Mouse (Mus musculus): Measurements from ENCODE around the gene Hspe1. TPM values are rescaled to one million over a fixed set of nuclear protein-coding genes. Genes with fewer than 3 reads are reported as not detected.
"Not testable (repeated sequence)": the region's sequence is repeated elsewhere in the genome, so short reads cannot be mapped to it uniquely, and the experiment has no call there.

Gene Hspe1
- total and polyA plus RNA-seq, 2 experiments: 29.5 to 259 TPM

- TF ChIP-seq POLR2A (IDR thresholded peaks at IDR 0.05; ENCODE audit: extremely low read depth, insufficient read depth, low read length) (no peak), CTCF (IDR thresholded peaks at IDR 0.05; ENCODE audit: low read depth, low read length) (no peak)
- Histone ChIP-seq H3K27me3 (ENCODE audit: control insufficient read depth, insufficient read depth, low read length) (no peaks in the 10 kb centered on the region), H3K79me2 (ENCODE audit: control insufficient read depth, insufficient read depth, low read length) (peaks cover 38% of the 10 kb centered on the region), H3K4me1 (ENCODE audit: control insufficient read depth, insufficient read depth, low read length) (peaks cover 36% of the 10 kb centered on the region), H3K9ac (ENCODE audit: low read depth, low read length) (no peak overlapping the region), H3K36me3 (ENCODE audit: control insufficient read depth, insufficient read depth, low read length) (peaks cover 19% of the 10 kb centered on the region), H3K4me3 (ENCODE audit: insufficient read depth, low read depth, low read length) (no peak overlapping the region), H3K27ac (replicated peaks; ENCODE audit: insufficient read depth, low read depth, low read length) (no peak overlapping the region)
- no peak for DNase-seq (ENCODE audit: extremely low read depth, low read depth, low spot score)
- 77% methylated on average over 5 of the region's 5 CpGs for WGBS
Observed at GRCm38 (mm10) chr1:55055322-55056115, 32.4 kb upstream of the Hspe1 start.

GRCm38 (mm10) chr1:55058383-55058782 is 29.5 kb upstream of the Hspe1 start:
- H3K27ac ChIP-seq (replicated peaks; ENCODE audit: insufficient read depth, low read depth, low read length); H3K4me3 ChIP-seq (ENCODE audit: insufficient read depth, low read depth, low read length); H3K27me3 ChIP-seq (ENCODE audit: control insufficient read depth, insufficient read depth, low read length); DNase-seq (ENCODE audit: extremely low read depth, low read depth, low spot score); H3K9ac ChIP-seq (ENCODE audit: low read depth, low read length): not testable (repeated sequence)
- H3K79me2 ChIP-seq (ENCODE audit: control insufficient read depth, insufficient read depth, low read length): peaks cover 52% of the 10 kb centered on the region
- H3K4me1 ChIP-seq (ENCODE audit: control insufficient read depth, insufficient read depth, low read length): peaks cover 34% of the 10 kb centered on the region
- 86% methylated on average over 2 of the region's 3 CpGs for WGBS
- H3K36me3 ChIP-seq (ENCODE audit: control insufficient read depth, insufficient read depth, low read length): peaks cover 42% of the 10 kb centered on the region

- H3K4me1 ChIP-seq (ENCODE audit: control insufficient read depth, insufficient read depth, low read length): peaks cover 24% of the 10 kb centered on the region
- 92% methylated on average over 5 of the region's 5 CpGs for WGBS
- peaks cover 55% of the 10 kb centered on the region for H3K36me3 ChIP-seq (ENCODE audit: control insufficient read depth, insufficient read depth, low read length)
- H3K79me2 ChIP-seq (ENCODE audit: control insufficient read depth, insufficient read depth, low read length): peaks cover 34% of the 10 kb centered on the region
- H3K27ac ChIP-seq (replicated peaks; ENCODE audit: insufficient read depth, low read depth, low read length): no peak overlapping the region
- no peak overlapping the region for H3K9ac ChIP-seq (ENCODE audit: low read depth, low read length)
- no peak for TF ChIP-seq CTCF (IDR thresholded peaks at IDR 0.05; ENCODE audit: low read depth, low read length)
- no peak for TF ChIP-seq POLR2A (IDR thresholded peaks at IDR 0.05; ENCODE audit: extremely low read depth, insufficient read depth, low read length)
- DNase-seq (ENCODE audit: extremely low read depth, low read depth, low spot score): no peak
- H3K4me3 ChIP-seq (ENCODE audit: insufficient read depth, low read depth, low read length): no peak overlapping the region
- H3K27me3 ChIP-seq (ENCODE audit: control insufficient read depth, insufficient read depth, low read length): no peaks in the 10 kb centered on the region
Observed at GRCm38 (mm10) chr1:55061099-55061498, 26.8 kb upstream of the Hspe1 start.

GRCm38 (mm10) chr1:55061772-55062171 is 26.2 kb upstream of the Hspe1 start:
- H3K4me3 ChIP-seq (ENCODE audit: insufficient read depth, low read depth, low read length): no peak overlapping the region
- no peak for TF ChIP-seq POLR2A (IDR thresholded peaks at IDR 0.05; ENCODE audit: extremely low read depth, insufficient read depth, low read length)
- no peak for TF ChIP-seq CTCF (IDR thresholded peaks at IDR 0.05; ENCODE audit: low read depth, low read length)
- peaks cover 28% of the 10 kb centered on the region for H3K79me2 ChIP-seq (ENCODE audit: control insufficient read depth, insufficient read depth, low read length)
- H3K36me3 ChIP-seq (ENCODE audit: control insufficient read depth, insufficient read depth, low read length): peaks cover 57% of the 10 kb centered on the region
- no peak overlapping the region for H3K27ac ChIP-seq (replicated peaks; ENCODE audit: insufficient read depth, low read depth, low read length)
- H3K9ac ChIP-seq (ENCODE audit: low read depth, low read length): no peak overlapping the region
- DNase-seq (ENCODE audit: extremely low read depth, low read depth, low spot score): no peak
- peaks cover 22% of the 10 kb centered on the region for H3K4me1 ChIP-seq (ENCODE audit: control insufficient read depth, insufficient read depth, low read length)
- WGBS: 92% methylated on average over 4 of the region's 4 CpGs
- no peaks in the 10 kb centered on the region for H3K27me3 ChIP-seq (ENCODE audit: control insufficient read depth, insufficient read depth, low read length)

GRCm38 (mm10) chr1:55072328-55072727 is 15.6 kb upstream of the Hspe1 start:
- not testable (repeated sequence) for H3K4me1 ChIP-seq (ENCODE audit: control insufficient read depth, insufficient read depth, low read length); H3K27me3 ChIP-seq (ENCODE audit: control insufficient read depth, insufficient read depth, low read length); H3K79me2 ChIP-seq (ENCODE audit: control insufficient read depth, insufficient read depth, low read length); H3K27ac ChIP-seq (replicated peaks; ENCODE audit: insufficient read depth, low read depth, low read length); H3K4me3 ChIP-seq (ENCODE audit: insufficient read depth, low read depth, low read length); H3K9ac ChIP-seq (ENCODE audit: low read depth, low read length); DNase-seq (ENCODE audit: extremely low read depth, low read depth, low spot score)
- H3K36me3 ChIP-seq (ENCODE audit: control insufficient read depth, insufficient read depth, low read length): peaks cover 54% of the 10 kb centered on the region

GRCm38 (mm10) chr1:55074757-55075156 is 13.2 kb upstream of the Hspe1 start:
- no peak for TF ChIP-seq POLR2A (IDR thresholded peaks at IDR 0.05; ENCODE audit: extremely low read depth, insufficient read depth, low read length)
- TF ChIP-seq CTCF (IDR thresholded peaks at IDR 0.05; ENCODE audit: low read depth, low read length): no peak
- peaks cover 53% of the 10 kb centered on the region for H3K36me3 ChIP-seq (ENCODE audit: control insufficient read depth, insufficient read depth, low read length)
- H3K4me3 ChIP-seq (ENCODE audit: insufficient read depth, low read depth, low read length): no peak overlapping the region
- H3K79me2 ChIP-seq (ENCODE audit: control insufficient read depth, insufficient read depth, low read length): no peaks in the 10 kb centered on the region
- H3K9ac ChIP-seq (ENCODE audit: low read depth, low read length): no peak overlapping the region
- 57% methylated on average over 2 of the region's 2 CpGs for WGBS
- no peak overlapping the region for H3K27ac ChIP-seq (replicated peaks; ENCODE audit: insufficient read depth, low read depth, low read length)
- DNase-seq (ENCODE audit: extremely low read depth, low read depth, low spot score): no peak
- H3K4me1 ChIP-seq (ENCODE audit: control insufficient read depth, insufficient read depth, low read length): peaks cover 6% of the 10 kb centered on the region; the same call in 1 of the 2 replicates
- no peaks in the 10 kb centered on the region for H3K27me3 ChIP-seq (ENCODE audit: control insufficient read depth, insufficient read depth, low read length)

Measured in liver, adult 2 months (tissue).